Mouse (Mus musculus): Measurements from ENCODE around the gene Gm7030.
"Not testable (repeated sequence)": the region's sequence is repeated elsewhere in the genome, so short reads cannot be mapped to it uniquely, and the experiment has no call there.

DNA sequence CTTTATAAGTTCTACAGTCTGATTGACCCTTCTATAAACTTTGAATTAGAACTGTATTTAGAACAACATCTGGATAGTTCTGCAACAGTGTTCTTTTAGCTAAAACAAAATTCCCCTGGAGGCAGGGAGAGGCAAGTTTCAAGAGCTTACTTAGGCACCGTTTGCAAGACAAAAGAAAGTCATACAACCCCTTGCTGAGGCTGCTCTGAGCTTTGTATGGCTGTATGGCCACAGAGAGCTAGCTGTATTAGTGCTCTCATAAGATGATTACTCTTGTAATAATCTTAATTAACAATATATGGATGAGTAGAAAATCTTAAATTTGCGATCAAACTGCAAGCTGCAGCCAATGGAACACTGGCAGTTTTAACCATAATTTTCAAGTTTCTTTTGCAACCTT is 29.6 kb downstream of the Gm7030 start:
- TF ChIP-seq CTCF (IDR thresholded peaks at IDR 0.05; ENCODE audit: borderline replicate concordance, insufficient read depth, low read length); POLR2A (IDR thresholded peaks at IDR 0.05; ENCODE audit: low read depth, low read length): not testable (repeated sequence)
